Comparison of ENCODE assay signal across 9 mouse cellular contexts in the genomic region with DNA sequence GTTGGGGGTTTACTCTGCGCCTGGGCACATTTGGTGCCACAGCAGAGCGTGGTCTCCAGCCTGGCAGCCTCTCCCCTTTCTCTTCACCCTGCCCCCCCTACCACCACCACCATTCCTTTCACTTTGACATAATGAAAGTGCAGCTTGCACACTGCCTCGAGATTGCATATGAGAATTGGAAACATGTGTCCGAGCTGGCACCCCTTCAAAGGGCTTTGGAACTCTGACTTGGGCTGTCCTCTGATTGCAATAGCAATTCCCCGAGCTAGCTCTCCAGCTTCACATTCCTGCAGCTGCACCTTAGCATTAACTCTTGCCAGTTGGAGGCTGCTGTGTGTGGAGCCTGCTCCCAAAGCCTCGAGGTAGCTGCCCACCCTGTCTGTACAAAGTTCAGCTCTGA. TPM values are rescaled to one million over a fixed set of nuclear protein-coding genes. Genes with fewer than 3 reads are reported as not detected.
DNase-seq lines count a peak whose midpoint lies in the region; ATAC-seq and TF ChIP-seq lines count a peak whose summit lies in the region.
"Had no signal": no experiment of that assay in that cellular context is flagged by ENCODE, and none has a peak within 500 bp of the region (broad histone marks: within the 10 kb centered on the region; RNA-seq: fewer than 3 reads in every experiment).

No protein-coding gene starts in this region.

- H3K4me3 ChIP-seq in midbrain, embryonic 15.5 days: no peak overlapping the region
- no peak overlapping the region for H3K4me3 ChIP-seq in midbrain, embryonic 10.5 days
- H3K4me3 ChIP-seq in limb, embryonic 10.5 days: peak overlapping the region; percentile 23; the same call in 1 of the 2 replicates
- no peak overlapping the region for H3K4me3 ChIP-seq in stomach, postnatal 0 days (ENCODE audit: low read depth, low read length)
- no peak overlapping the region for H3K4me3 ChIP-seq in forebrain, embryonic 13.5 days
- no peak overlapping the region for H3K4me3 ChIP-seq in midbrain, embryonic 13.5 days (replicated peaks)

- no peak for TF ChIP-seq EP300 in stomach, postnatal 0 days (optimal IDR thresholded peaks at IDR 0.05)

- no peak overlapping the region for H3K27ac ChIP-seq in midbrain, embryonic 15.5 days
- H3K27ac ChIP-seq in midbrain, embryonic 10.5 days (replicated peaks): no peak overlapping the region
- peak overlapping the region; percentile 77 for H3K27ac ChIP-seq in limb, embryonic 10.5 days
- no peak overlapping the region for H3K27ac ChIP-seq in stomach, postnatal 0 days (replicated peaks)
- no peak overlapping the region for H3K27ac ChIP-seq in forebrain, embryonic 13.5 days
- no peak overlapping the region for H3K27ac ChIP-seq in midbrain, embryonic 13.5 days

- no peaks in the 10 kb centered on the region for H3K27me3 ChIP-seq in midbrain, embryonic 15.5 days (replicated peaks)
- no peaks in the 10 kb centered on the region for H3K27me3 ChIP-seq in midbrain, embryonic 10.5 days (ENCODE audit: low read depth, poor library complexity, severe bottlenecking)
- no peaks in the 10 kb centered on the region for H3K27me3 ChIP-seq in limb, embryonic 10.5 days (ENCODE audit: low read depth, poor library complexity, severe bottlenecking)
- H3K27me3 ChIP-seq in stomach, postnatal 0 days (ENCODE audit: control insufficient read depth, insufficient read depth, low read length): no peaks in the 10 kb centered on the region
- no peaks in the 10 kb centered on the region for H3K27me3 ChIP-seq in forebrain, embryonic 13.5 days
- H3K27me3 ChIP-seq in midbrain, embryonic 13.5 days: no peaks in the 10 kb centered on the region
- H3K27me3 ChIP-seq: Patski had no signal

- no peaks in the 10 kb centered on the region for H3K4me1 ChIP-seq in midbrain, embryonic 15.5 days
- H3K4me1 ChIP-seq in midbrain, embryonic 10.5 days: no peaks in the 10 kb centered on the region
- peaks cover 32% of the 10 kb centered on the region for H3K4me1 ChIP-seq in limb, embryonic 10.5 days
- no peaks in the 10 kb centered on the region for H3K4me1 ChIP-seq in stomach, postnatal 0 days (replicated peaks; ENCODE audit: control insufficient read depth, insufficient read depth)
- H3K4me1 ChIP-seq in forebrain, embryonic 13.5 days: no peaks in the 10 kb centered on the region
- H3K4me1 ChIP-seq in midbrain, embryonic 13.5 days (replicated peaks): no peaks in the 10 kb centered on the region

- no peak for ATAC-seq in midbrain, embryonic 15.5 days (replicated peaks)
- no peak for ATAC-seq in stomach, postnatal 0 days (ENCODE audit: low FRiP score, low TSS enrichment)
- no peak for ATAC-seq in forebrain, embryonic 13.5 days
- no peak for ATAC-seq in midbrain, embryonic 13.5 days
- ATAC-seq: Patski had no signal

- WGBS in midbrain, embryonic 15.5 days: 68% methylated on average over 6 of the region's 6 CpGs
- WGBS in midbrain, embryonic 10.5 days: 77% methylated on average over 6 of the region's 6 CpGs
- 37% methylated on average over 6 of the region's 6 CpGs for WGBS in limb, embryonic 10.5 days
- 40% methylated on average over 6 of the region's 6 CpGs for WGBS in stomach, postnatal 0 days
- 61% methylated on average over 6 of the region's 6 CpGs for WGBS in forebrain, embryonic 13.5 days
- WGBS in midbrain, embryonic 13.5 days: 67% methylated on average over 6 of the region's 6 CpGs

- H3K4me2 ChIP-seq in midbrain, embryonic 15.5 days: 0 out of 2 replicates have a peak overlapping the region, but pooled peaks have one; percentile 9
- peak overlapping the region; percentile 20; the same call in 1 of the 2 replicates for H3K4me2 ChIP-seq in stomach, postnatal 0 days (replicated peaks; ENCODE audit: low read depth)
- H3K4me2 ChIP-seq in forebrain, embryonic 13.5 days: no peak overlapping the region
- H3K4me2 ChIP-seq in midbrain, embryonic 13.5 days (replicated peaks): no peak overlapping the region

- no peaks in the 10 kb centered on the region for H3K9me3 ChIP-seq in midbrain, embryonic 15.5 days
- no peaks in the 10 kb centered on the region for H3K9me3 ChIP-seq in midbrain, embryonic 10.5 days (replicated peaks)
- no peaks in the 10 kb centered on the region for H3K9me3 ChIP-seq in limb, embryonic 10.5 days (replicated peaks)
- no peaks in the 10 kb centered on the region for H3K9me3 ChIP-seq in stomach, postnatal 0 days (ENCODE audit: control insufficient read depth, low read length)
- no peaks in the 10 kb centered on the region for H3K9me3 ChIP-seq in forebrain, embryonic 13.5 days (replicated peaks)
- no peaks in the 10 kb centered on the region for H3K9me3 ChIP-seq in midbrain, embryonic 13.5 days

- H3K36me3 ChIP-seq in midbrain, embryonic 15.5 days (replicated peaks): no peaks in the 10 kb centered on the region
- H3K36me3 ChIP-seq in midbrain, embryonic 10.5 days: no peaks in the 10 kb centered on the region
- no peaks in the 10 kb centered on the region for H3K36me3 ChIP-seq in limb, embryonic 10.5 days
- H3K36me3 ChIP-seq in stomach, postnatal 0 days (ENCODE audit: control insufficient read depth, insufficient read depth, low read length): no peaks in the 10 kb centered on the region
- H3K36me3 ChIP-seq in forebrain, embryonic 13.5 days (ENCODE audit: poor library complexity, severe bottlenecking): no peaks in the 10 kb centered on the region
- no peaks in the 10 kb centered on the region for H3K36me3 ChIP-seq in midbrain, embryonic 13.5 days

- TF ChIP-seq CTCF in stomach, postnatal 0 days (IDR thresholded peaks at IDR 0.05; ENCODE audit: low read depth): no peak

- DNase-seq in midbrain, embryonic 10.5 days (ENCODE audit: low spot score): no peak
- peak; percentile 72 to 78 for DNase-seq in gastrocnemius, adult 8-10 months (ENCODE audit: low spot score in 2 of 2)
- peak; percentile 65 for DNase-seq in limb, embryonic 10.5 days (ENCODE audit: low spot score)
- DNase-seq in stomach, postnatal 0 days (ENCODE audit: low spot score): no peak
- DNase-seq in layer of hippocampus, postnatal 10 days (ENCODE audit: low spot score in 2 of 2): no peak

- H3K9ac ChIP-seq in midbrain, embryonic 15.5 days: no peak overlapping the region
- H3K9ac ChIP-seq in stomach, postnatal 0 days (ENCODE audit: low read length): no peak overlapping the region
- no peak overlapping the region for H3K9ac ChIP-seq in forebrain, embryonic 13.5 days
- no peak overlapping the region for H3K9ac ChIP-seq in midbrain, embryonic 13.5 days (replicated peaks)

RNA-seq across cellular contexts. Expression of a gene that starts 56.8 kb away (rescaled TPM):
- 0.46 and 0.64 TPM in 2 replicates for polyA plus RNA-seq in midbrain, embryonic 15.5 days (2015; fragmentation: Nextera tagmentation; extraction: Ambion mirVana)
- polyA plus RNA-seq in midbrain, embryonic 10.5 days (2016; fragmentation: Nextera tagmentation; extraction: Ambion mirVana): 0.20 and 0.39 TPM in 2 replicates
- total RNA-seq in gastrocnemius, adult 8-10 months (2022): under 1 TPM; 0.39 to 0.85 (median 0.68) TPM
- polyA plus RNA-seq in limb, embryonic 10.5 days (2016; fragmentation: Nextera tagmentation; extraction: Ambion mirVana): 0.87 and 2.7 TPM in 2 replicates
- 1.6 and 2.0 TPM in 2 replicates for polyA plus RNA-seq in stomach, postnatal 0 days (2015; fragmentation: Nextera tagmentation; extraction: Ambion mirVana)
- polyA plus RNA-seq in forebrain, embryonic 13.5 days (2015; fragmentation: Nextera tagmentation; extraction: Ambion mirVana): 0.25 and 0.40 TPM in 2 replicates
- 1 to 10 TPM; 5.4 to 7.3 TPM for total RNA-seq in layer of hippocampus, postnatal 10 days (2021)
- polyA plus RNA-seq in midbrain, embryonic 13.5 days (2015; fragmentation: Nextera tagmentation; extraction: Ambion mirVana): 0.23 TPM in 2 replicates
- polyA plus RNA-seq: Patski had no signal

Comparison
In these comparisons a context has a peak if more than half of its experiments do, and no peak if none do; other contexts are left out.
1. H3K4me2 ChIP-seq: peak in midbrain, embryonic 15.5 days (single experiment) and stomach, postnatal 0 days (single experiment); none in forebrain, embryonic 13.5 days (single experiment) and midbrain, embryonic 13.5 days (single experiment).
2. DNase-seq: peak in gastrocnemius, adult 8-10 months (2 of 2) and limb, embryonic 10.5 days (single experiment); none in midbrain, embryonic 10.5 days (single experiment), stomach, postnatal 0 days (single experiment) and layer of hippocampus, postnatal 10 days (0 of 2).